Mouse (Mus musculus) liver, embryonic 14.5 days (tissue): Measurements from ENCODE around the gene Poc1a.

Experiments used
- CTCF ChIP-seq: IDR thresholded peaks from 2 replicates; pipeline ENCODE4 v1.5.1; 2016; ENCODE audit warnings: antibody characterized with exemption, low read depth, control low read depth
- EP300 ChIP-seq: IDR thresholded peaks from 2 replicates; pipeline ENCODE4 v1.6.1; 2016; ENCODE audit warnings: antibody characterized with exemption, low read depth

DNA sequence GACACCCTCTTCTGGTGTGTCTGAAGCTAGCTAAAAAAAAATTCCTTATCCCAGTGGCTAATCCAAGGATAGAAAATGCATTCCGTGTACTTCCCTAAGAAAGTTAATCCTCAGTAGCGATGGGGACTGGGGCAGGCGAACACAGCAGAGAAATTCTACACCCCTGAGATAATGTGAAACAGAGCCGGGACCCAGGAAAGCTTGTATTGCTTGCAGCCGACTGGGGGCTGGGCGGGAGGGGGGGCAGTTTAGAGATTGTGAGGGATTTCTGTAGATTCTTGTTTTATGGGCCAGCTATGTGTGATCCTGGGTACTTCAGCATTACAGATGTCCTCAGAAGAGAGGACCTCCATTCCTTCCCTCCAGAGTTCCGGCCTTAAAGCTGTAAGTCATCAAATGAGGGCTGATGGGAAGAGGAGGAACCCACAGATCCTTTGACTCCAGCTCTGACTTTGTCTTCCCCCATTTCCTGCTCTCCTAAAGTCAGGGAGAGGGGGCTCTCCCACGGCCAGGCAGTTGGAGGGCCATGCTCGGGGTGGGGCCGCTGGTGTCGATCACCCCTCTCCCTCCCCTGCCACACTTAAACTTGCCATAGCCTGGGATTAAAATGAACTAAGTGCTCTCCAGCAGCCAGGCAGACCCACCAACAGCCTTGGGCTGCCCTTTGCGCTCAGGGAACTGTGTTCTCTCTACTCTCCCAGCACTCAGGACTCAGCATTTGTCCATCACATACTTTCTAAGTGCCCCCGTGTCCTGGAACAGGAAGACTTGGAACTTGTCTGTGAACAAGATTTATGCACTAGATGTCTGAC, 59.8 kb downstream of the Poc1a start:
- TF ChIP-seq CTCF (no peak), EP300 (no peak)
